ENCODE assay signal across 12 mouse cellular contexts in genomic region chr17:12753050-12753449, GRCm38 (mm10). TPM values are rescaled to one million over a fixed set of nuclear protein-coding genes. Genes with fewer than 3 reads are reported as not detected.
A peak's percentile ranks its signal among the peaks of the same experiment; 100 is the strongest.
DNase-seq lines count a peak whose midpoint lies in the region; ATAC-seq lines count a peak whose summit lies in the region.
"Had no signal": no experiment of that assay in that cellular context is flagged by ENCODE, and none has a peak within 500 bp of the region (broad histone marks: within the 10 kb centered on the region; RNA-seq: fewer than 3 reads in every experiment).

No protein-coding gene starts in this region.

- peaks cover 17% of the 10 kb centered on the region; the same call in 1 of the 2 replicates for H3K36me3 ChIP-seq in heart, embryonic 15.5 days
- peaks cover 2% of the 10 kb centered on the region; the same call in 1 of the 2 replicates for H3K36me3 ChIP-seq in liver, embryonic 13.5 days
- H3K36me3 ChIP-seq in liver, embryonic 12.5 days = peaks cover 20% of the 10 kb centered on the region
- peaks cover 22% of the 10 kb centered on the region for H3K36me3 ChIP-seq in embryonic facial prominence, embryonic 10.5 days (replicated peaks)
- peaks cover 5% of the 10 kb centered on the region; the same call in 1 of the 2 replicates for H3K36me3 ChIP-seq in midbrain, embryonic 13.5 days

- no peak overlapping the region for H3K4me3 ChIP-seq in heart, embryonic 15.5 days
- H3K4me3 ChIP-seq in liver, embryonic 13.5 days (replicated peaks) = no peak overlapping the region
- no peak overlapping the region for H3K4me3 ChIP-seq in liver, embryonic 12.5 days
- no peak overlapping the region for H3K4me3 ChIP-seq in embryonic facial prominence, embryonic 10.5 days
- H3K4me3 ChIP-seq in midbrain, embryonic 13.5 days (replicated peaks) = no peak overlapping the region

- intact Hi-C loops in heart, postnatal 14 days (cut with DNase I) = no loop called here

- H3K9me3 ChIP-seq in heart, embryonic 15.5 days (replicated peaks) = no peaks in the 10 kb centered on the region
- H3K9me3 ChIP-seq in liver, embryonic 13.5 days (replicated peaks) = no peaks in the 10 kb centered on the region
- no peaks in the 10 kb centered on the region for H3K9me3 ChIP-seq in liver, embryonic 12.5 days (replicated peaks)
- no peaks in the 10 kb centered on the region for H3K9me3 ChIP-seq in embryonic facial prominence, embryonic 10.5 days
- no peaks in the 10 kb centered on the region for H3K9me3 ChIP-seq in midbrain, embryonic 13.5 days

- ATAC-seq in heart, embryonic 15.5 days (replicated peaks; ENCODE audit: insufficient number of reproducible peaks, insufficient read depth, low FRiP score, low read depth) = no peak
- ATAC-seq in liver, embryonic 13.5 days (ENCODE audit: low read depth) = 0 out of 2 replicates have a peak, but pooled peaks have one; percentile 11
- no peak for ATAC-seq in liver, embryonic 12.5 days
- ATAC-seq in megakaryocyte-erythroid progenitor cell, adult 5-6 weeks (replicated peaks; ENCODE audit: low FRiP score, low TSS enrichment, poor library complexity, severe bottlenecking) = peak; percentile 38; the same call in 1 of the 2 replicates
- no peak for ATAC-seq in midbrain, embryonic 13.5 days
- ATAC-seq: hindbrain, embryonic 16.5 days; midbrain, embryonic 16.5 days had no signal

- peak overlapping the region; percentile 85 for H3K27ac ChIP-seq in heart, embryonic 15.5 days
- H3K27ac ChIP-seq in liver, embryonic 13.5 days = no peak overlapping the region
- no peak overlapping the region for H3K27ac ChIP-seq in liver, embryonic 12.5 days
- H3K27ac ChIP-seq in embryonic facial prominence, embryonic 10.5 days (replicated peaks) = peak overlapping the region; percentile 75; the same call in 1 of the 2 replicates
- no peak overlapping the region for H3K27ac ChIP-seq in midbrain, embryonic 13.5 days

- DNase-seq in heart, postnatal 14 days = no peak
- DNase-seq in liver, embryonic 13.5 days = no peak
- DNase-seq in embryonic facial prominence, embryonic 10.5 days (ENCODE audit: low spot score) = no peak
- DNase-seq: adrenal gland, adult 8-10 months; cerebellum, adult 18-20 months; right cerebral cortex, postnatal 14 days had no signal

- no peak overlapping the region for H3K9ac ChIP-seq in heart, embryonic 15.5 days
- no peak overlapping the region for H3K9ac ChIP-seq in liver, embryonic 13.5 days
- H3K9ac ChIP-seq in liver, embryonic 12.5 days = no peak overlapping the region
- no peak overlapping the region for H3K9ac ChIP-seq in midbrain, embryonic 13.5 days (replicated peaks)

- WGBS in heart, embryonic 15.5 days = 38% methylated on average over 4 of the region's 4 CpGs
- WGBS in liver, embryonic 13.5 days (ENCODE audit: insufficient replicate concordance) = 45% methylated on average over 4 of the region's 4 CpGs
- WGBS in liver, embryonic 12.5 days (ENCODE audit: insufficient replicate concordance) = 50% methylated on average over 4 of the region's 4 CpGs
- 84% methylated on average over 4 of the region's 4 CpGs for WGBS in embryonic facial prominence, embryonic 10.5 days
- WGBS in midbrain, embryonic 13.5 days = 76% methylated on average over 4 of the region's 4 CpGs

- no peaks in the 10 kb centered on the region for H3K27me3 ChIP-seq in heart, embryonic 15.5 days
- no peaks in the 10 kb centered on the region for H3K27me3 ChIP-seq in liver, embryonic 13.5 days
- no peaks in the 10 kb centered on the region for H3K27me3 ChIP-seq in liver, embryonic 12.5 days (replicated peaks)
- no peaks in the 10 kb centered on the region for H3K27me3 ChIP-seq in embryonic facial prominence, embryonic 10.5 days (replicated peaks; ENCODE audit: low read depth, poor library complexity, severe bottlenecking)
- no peaks in the 10 kb centered on the region for H3K27me3 ChIP-seq in midbrain, embryonic 13.5 days

- H3K4me2 ChIP-seq in heart, embryonic 15.5 days = peak overlapping the region; percentile 22
- H3K4me2 ChIP-seq in liver, embryonic 13.5 days = no peak overlapping the region
- no peak overlapping the region for H3K4me2 ChIP-seq in liver, embryonic 12.5 days
- H3K4me2 ChIP-seq in midbrain, embryonic 13.5 days (replicated peaks) = no peak overlapping the region

- H3K4me1 ChIP-seq in heart, embryonic 15.5 days (replicated peaks) = peaks cover 99% of the 10 kb centered on the region
- peaks cover 90% of the 10 kb centered on the region for H3K4me1 ChIP-seq in liver, embryonic 13.5 days (replicated peaks)
- H3K4me1 ChIP-seq in liver, embryonic 12.5 days = peaks cover 91% of the 10 kb centered on the region
- peaks cover 79% of the 10 kb centered on the region for H3K4me1 ChIP-seq in embryonic facial prominence, embryonic 10.5 days
- peaks cover 11% of the 10 kb centered on the region for H3K4me1 ChIP-seq in midbrain, embryonic 13.5 days (replicated peaks)

RNA-seq across cellular contexts. Expression of gene Igf2r, which starts 16.4 kb away (rescaled TPM):
- polyA plus RNA-seq in heart, embryonic 15.5 days (2015; fragmentation: Nextera tagmentation; extraction: Ambion mirVana) = 121 and 127 TPM in 2 replicates
- 100 to 1,000 TPM; 131 to 132 TPM for total RNA-seq in heart, postnatal 14 days (2021)
- polyA plus RNA-seq in liver, embryonic 13.5 days (2015; fragmentation: Nextera tagmentation; extraction: Ambion mirVana) = 13.8 and 17.4 TPM in 2 replicates
- polyA plus RNA-seq in liver, embryonic 12.5 days (2016; fragmentation: Nextera tagmentation; extraction: Ambion mirVana) = 24.7 and 25.3 TPM in 2 replicates
- polyA plus RNA-seq in embryonic facial prominence, embryonic 10.5 days (2016; fragmentation: Nextera tagmentation; extraction: Ambion mirVana) = 25.9 and 27.2 TPM in 2 replicates
- 10.2 and 14.0 TPM in 2 replicates for total RNA-seq in megakaryocyte-erythroid progenitor cell, adult 5-6 weeks (2014; fragmentation: Nextera tagmentation)
- total RNA-seq in megakaryocyte-erythroid progenitor cell, adult 5-6 weeks (2017) = 15.3 and 19.7 TPM in 2 replicates
- 11.0 and 11.2 TPM in 2 replicates for polyA plus RNA-seq in midbrain, embryonic 13.5 days (2015; fragmentation: Nextera tagmentation; extraction: Ambion mirVana)

Comparison
In these comparisons a context has a peak if more than half of its experiments do, and no peak if none do; other contexts are left out.
1. ATAC-seq: peak in liver, embryonic 13.5 days (single experiment) and megakaryocyte-erythroid progenitor cell, adult 5-6 weeks (single experiment); none in heart, embryonic 15.5 days (single experiment), liver, embryonic 12.5 days (single experiment) and midbrain, embryonic 13.5 days (single experiment).
2. H3K27ac ChIP-seq: peak in heart, embryonic 15.5 days (single experiment) and embryonic facial prominence, embryonic 10.5 days (single experiment); none in liver, embryonic 13.5 days (single experiment), liver, embryonic 12.5 days (single experiment) and midbrain, embryonic 13.5 days (single experiment).